Mouse (Mus musculus) G1E (cell line): Measurements from ENCODE around the gene Cdk14.

ENCODE experiments used
- CTCF ChIP-seq: IDR thresholded peaks from 2 replicates; pipeline ENCODE4 v1.5.1; 2012; ENCODE audit warnings: low read depth, low read length, inconsistent platforms, mixed read lengths
- GATA1 ChIP-seq: IDR thresholded peaks from 2 replicates; pipeline ENCODE4 v1.6.1; 2012; ENCODE audit warnings: borderline replicate concordance, low read length, inconsistent platforms, mixed read lengths
- GATA2 ChIP-seq: IDR thresholded peaks from 2 replicates; pipeline ENCODE4 v1.6.1; 2012; ENCODE audit warnings: low read depth, low read length, inconsistent platforms, borderline replicate concordance
- POLR2AphosphoS5 ChIP-seq: IDR thresholded peaks from 2 replicates; pipeline ENCODE4 v1.6.1; 2012; ENCODE audit warnings: low read depth, low read length, inconsistent platforms; ENCODE audit not compliant: insufficient replicate concordance

DNA sequence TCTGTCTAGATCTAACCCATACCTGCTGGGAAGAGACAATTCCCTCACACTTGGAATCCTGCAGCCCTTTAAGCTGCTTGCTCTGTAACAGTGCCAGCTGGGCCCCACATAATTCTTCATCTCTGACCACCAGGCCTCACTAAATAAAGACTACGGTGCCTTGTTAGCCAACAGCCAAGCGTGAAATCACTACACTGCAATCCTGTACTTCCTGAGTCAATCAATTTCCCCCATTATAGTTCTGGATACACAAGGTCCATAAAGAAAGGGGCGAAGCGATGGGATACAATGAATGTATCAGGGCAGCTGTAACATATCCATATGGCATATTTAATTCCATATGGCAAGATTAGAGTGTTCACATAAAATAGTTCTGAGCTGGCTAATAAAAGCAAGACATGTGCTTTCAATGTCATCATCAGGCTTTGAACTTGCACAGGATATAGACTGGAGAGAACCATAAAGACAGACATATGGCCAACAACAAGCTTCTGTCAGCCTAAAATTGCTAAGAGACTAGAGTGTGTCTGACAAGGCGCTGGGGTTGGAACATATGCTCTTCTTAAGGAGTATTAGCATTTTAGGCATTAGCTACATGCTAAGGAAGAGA, 562.0 kb downstream of the Cdk14 start:
- no peak for TF ChIP-seq GATA1
- no peak for TF ChIP-seq GATA2
- TF ChIP-seq CTCF: no peak
- TF ChIP-seq POLR2AphosphoS5: no peak
